Mouse (Mus musculus): ENCODE data around the gene Actbl2.

The Actbl2 gene

GRCm38 (mm10) chr13:111269789-111270335, 15.0 kb downstream of the Actbl2 start:
- no peak for DNase-seq (ENCODE audit: low spot score in 2 of 2)

DNA sequence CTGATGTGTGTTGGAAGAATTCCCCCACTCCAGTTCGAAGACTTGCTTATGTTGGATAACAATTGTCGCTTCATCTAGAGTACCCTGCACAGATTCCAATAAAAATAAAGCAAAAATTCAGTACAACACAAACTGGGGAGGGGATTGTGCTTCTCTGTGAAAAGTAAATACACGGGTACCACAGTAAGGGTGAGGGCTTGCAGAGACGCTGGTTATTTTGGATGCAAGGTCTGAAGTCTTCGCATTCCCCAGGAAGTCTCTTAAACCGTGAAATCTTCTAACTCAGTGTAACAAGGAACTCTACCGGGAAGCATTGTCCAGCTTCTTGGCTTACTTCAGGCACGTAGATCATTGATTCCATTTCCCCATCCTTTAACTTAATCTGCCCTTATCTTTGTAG, 17.1 kb downstream of the Actbl2 start:
- no peak for DNase-seq (ENCODE audit: low spot score in 2 of 2)

DNA sequence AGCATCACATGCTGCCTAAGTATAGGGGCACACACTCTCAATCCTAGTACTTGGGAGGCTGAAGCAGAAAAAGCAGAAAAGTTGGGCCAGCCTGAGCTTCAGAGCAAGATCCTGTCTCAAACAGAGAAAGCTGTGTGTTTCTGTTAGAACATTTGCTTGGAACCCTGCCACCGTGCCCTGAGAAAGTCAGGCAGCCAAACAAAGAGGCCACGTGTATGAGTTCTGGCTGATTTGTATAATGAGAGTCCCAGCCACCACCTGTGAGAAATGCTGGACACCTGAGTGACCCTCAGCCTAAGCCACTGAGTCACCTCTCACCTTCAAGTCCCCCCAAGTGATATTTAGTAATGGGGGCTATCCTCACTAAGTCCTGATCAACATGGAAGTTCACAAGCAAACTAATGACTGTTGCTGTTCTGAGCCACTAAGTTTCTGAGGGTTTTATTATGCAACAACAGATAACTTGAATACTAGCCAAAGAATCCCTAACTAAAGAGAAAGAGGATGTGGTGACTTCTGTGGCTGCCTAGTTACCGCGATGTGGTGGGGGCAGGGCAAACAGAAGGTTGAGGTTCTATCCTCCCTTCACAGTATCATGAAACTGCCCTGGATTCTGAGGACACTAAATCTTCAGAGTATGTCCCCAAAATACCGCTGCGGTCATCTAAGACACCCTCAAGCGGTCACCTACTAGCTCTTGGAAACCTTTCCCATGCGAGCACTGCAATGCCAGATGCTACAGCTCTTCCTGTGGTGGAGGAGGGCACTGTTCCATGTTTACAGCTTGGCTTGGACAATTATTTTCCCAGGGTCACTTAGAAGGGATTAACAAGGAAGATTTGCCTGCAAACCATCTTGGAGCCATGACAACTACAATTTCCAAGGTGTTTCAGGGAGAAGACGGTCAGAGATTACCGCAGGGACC, 31.9 kb downstream of the Actbl2 start:
- peak; percentile 20 to 42 for DNase-seq (ENCODE audit: low spot score in 2 of 2)

DNA sequence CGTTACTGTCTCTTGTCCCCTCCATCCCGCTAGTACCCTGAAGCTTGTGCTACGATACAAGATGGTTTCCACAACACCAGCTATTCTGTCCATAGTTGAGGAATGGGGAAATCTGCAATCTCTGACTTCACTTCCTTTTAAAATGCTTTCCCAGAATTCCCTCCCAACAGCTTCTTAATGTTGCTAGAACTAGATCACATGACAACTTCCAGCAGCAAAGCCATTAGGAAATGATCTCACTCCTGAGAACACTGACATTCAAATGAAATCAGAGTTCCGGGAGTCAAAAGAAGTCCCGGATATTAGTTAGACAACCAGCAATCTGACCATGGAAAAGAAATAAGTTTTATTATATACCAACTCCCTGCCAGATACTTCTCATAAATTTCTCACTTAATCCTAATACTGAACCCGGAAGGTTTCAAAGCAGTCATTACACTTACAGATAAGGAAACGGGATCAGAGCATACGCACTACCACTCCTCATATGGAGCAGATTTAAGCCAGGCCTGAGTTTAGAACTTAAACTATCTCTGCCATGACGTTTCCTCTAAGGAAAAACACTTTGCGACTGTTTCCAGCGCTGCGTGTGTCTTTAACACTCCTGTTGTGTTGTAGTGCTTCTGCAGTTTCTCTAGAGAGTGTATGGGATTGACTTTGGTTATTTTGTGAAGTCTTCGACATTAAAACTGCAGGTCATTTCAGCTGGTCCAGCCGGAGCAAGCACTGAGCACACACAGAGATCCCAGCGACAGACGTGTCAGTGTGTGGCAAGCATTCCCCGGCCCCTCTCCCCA, 36.5 kb downstream of the Actbl2 start:
- no peak for DNase-seq (ENCODE audit: low spot score in 2 of 2)

DNA sequence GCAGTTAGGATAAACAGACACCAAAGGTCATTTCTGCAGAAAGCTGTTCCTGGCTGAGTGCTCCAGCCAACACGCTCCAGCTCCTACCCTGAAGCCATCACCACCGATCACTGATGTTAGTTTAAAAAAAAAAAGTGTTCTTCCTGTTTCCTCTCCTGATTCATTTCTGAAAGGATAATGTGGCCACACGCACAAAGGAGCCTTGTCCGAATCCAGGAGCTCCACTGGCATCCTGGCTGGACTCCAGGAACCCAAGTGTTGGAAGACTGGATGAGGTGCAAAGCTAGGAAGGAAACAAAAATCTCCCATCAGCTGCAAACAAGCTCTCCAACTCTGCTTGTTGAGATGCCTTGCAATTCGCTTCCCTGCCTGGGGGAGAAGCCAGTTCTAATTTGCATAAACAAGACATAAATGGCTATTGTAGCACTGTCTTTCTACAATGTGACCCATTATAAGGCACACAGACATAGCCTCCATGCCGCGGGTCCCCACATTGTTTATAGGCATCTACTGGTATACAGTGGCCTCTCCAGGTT, 37.2 kb downstream of the Actbl2 start:
- no peak for DNase-seq (ENCODE audit: low spot score in 2 of 2)

DNA sequence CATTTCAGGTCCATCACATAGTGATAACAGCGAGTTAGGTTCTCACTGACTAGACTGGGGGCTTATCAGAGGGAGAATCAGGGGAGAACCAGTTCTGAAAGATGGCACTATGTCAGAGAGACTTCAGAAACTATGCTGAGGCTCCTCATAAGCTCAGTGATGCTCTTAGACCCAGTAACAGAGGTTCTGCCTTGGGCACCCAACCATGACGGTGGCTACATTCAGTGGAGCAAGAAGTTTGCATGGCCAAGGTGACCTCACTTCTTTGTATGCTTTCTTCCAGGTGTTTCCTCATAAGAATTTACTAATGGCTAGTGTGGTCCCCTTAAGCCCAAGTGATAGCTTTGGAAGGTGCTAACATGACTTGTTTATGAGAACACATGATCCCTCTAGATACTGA, 38.7 kb downstream of the Actbl2 start:
- no peak for DNase-seq (ENCODE audit: low spot score in 2 of 2)

GRCm38 (mm10) chr13:111294965-111295494, 40.2 kb downstream of the Actbl2 start:
- no peak for DNase-seq (ENCODE audit: low spot score in 2 of 2)

DNA sequence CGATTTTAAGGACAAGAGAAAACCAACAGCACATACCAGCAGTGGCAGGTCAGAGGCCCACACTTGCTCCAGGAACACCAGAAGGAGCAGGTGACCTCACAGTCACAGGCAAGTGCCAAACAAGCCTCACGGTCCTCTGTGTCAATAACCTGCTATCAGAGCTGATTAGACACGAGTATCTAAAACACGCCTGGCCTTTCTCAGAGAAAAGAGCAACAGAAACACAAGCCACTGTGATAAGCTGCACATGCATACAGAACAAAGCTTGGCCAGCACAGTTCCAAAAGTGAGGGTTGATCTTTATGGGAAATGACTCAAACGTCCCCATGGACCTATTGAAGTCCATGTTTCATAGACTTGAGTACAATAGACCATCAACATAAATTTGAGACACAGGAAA, 41.2 kb downstream of the Actbl2 start:
- DNase-seq (ENCODE audit: low spot score in 2 of 2): no peak

- no peak for DNase-seq (ENCODE audit: low spot score in 2 of 2)
Measured at GRCm38 (mm10) chr13:111297614-111298013, 42.8 kb downstream of the Actbl2 start.

- DNase-seq (ENCODE audit: low spot score in 2 of 2): no peak
Measured at GRCm38 (mm10) chr13:111299145-111299713, 44.4 kb downstream of the Actbl2 start.

GRCm38 (mm10) chr13:111300846-111301245, 46.0 kb downstream of the Actbl2 start:
- no peak for DNase-seq (ENCODE audit: low spot score in 2 of 2)

- no peak for DNase-seq (ENCODE audit: low spot score in 2 of 2)
Measured at GRCm38 (mm10) chr13:111301431-111301830, 46.6 kb downstream of the Actbl2 start.

DNA sequence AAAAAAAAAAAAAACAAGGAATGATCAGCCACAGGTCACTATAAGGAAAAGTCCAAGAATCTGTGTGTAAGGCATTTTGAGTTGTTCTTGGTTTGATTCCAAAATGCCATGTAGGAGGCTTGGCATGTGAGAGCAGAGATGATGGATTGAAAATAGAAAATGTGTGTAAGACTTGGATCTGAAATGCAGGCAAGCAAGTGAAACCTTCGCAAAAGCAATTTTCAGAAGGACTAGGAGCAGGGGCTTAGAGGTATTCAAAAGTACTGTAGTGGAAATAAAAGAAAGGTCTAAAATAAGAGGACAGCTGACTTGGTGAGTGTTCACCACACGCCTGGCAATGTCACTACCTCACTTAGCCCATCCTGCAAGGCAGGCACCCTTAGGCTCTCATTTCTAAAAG, 49.4 kb downstream of the Actbl2 start:
- DNase-seq (ENCODE audit: low spot score in 2 of 2): no peak

GRCm38 (mm10) chr13:111304736-111305135, 49.9 kb downstream of the Actbl2 start:
- DNase-seq (ENCODE audit: low spot score in 2 of 2): no peak

All from spleen, postnatal 36 days (tissue).